ENCODE assay signal across 21 mouse cellular contexts in the genomic region with DNA sequence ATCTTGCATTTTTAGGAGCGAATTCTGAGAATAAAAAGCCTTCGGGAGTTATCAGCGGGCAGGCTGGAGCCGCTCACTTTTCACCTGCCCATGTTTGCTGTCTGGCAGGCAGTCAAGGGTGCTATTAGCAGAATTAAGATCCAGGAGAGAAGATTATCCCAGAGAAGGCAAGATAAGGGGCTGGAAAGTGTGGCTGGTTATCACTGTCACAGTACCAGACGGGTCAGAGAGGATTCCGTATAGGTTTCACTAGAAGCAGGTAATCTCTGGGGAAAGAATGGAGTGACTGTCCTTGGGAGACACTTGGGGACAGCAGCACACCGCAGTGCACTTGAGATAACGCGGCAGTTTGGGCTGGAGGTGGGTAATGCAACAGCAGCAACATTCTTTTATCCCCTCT.
DNase-seq lines count a peak whose midpoint lies in the region; ATAC-seq and TF ChIP-seq lines count a peak whose summit lies in the region.
"Had no signal": no experiment of that assay in that cellular context is flagged by ENCODE, and none has a peak within 500 bp of the region (broad histone marks: within the 10 kb centered on the region; RNA-seq: fewer than 3 reads in every experiment).

No protein-coding gene starts in this region.

- H3K4me1 ChIP-seq in heart, embryonic 16.5 days (ENCODE audit: control insufficient read depth, insufficient read depth, low read length): peaks cover 5% of the 10 kb centered on the region
- no peaks in the 10 kb centered on the region for H3K4me1 ChIP-seq in heart, adult 2 months (ENCODE audit: control insufficient read depth, insufficient read depth, low read length)
- peaks cover 15% of the 10 kb centered on the region for H3K4me1 ChIP-seq in lung, embryonic 15.5 days
- peaks cover 17% of the 10 kb centered on the region for H3K4me1 ChIP-seq in liver, embryonic 13.5 days (replicated peaks)
- H3K4me1 ChIP-seq: hindbrain, embryonic 13.5 days; kidney, embryonic 15.5 days; midbrain, embryonic 12.5 days; neural tube, embryonic 12.5 days had no signal

- H3K27ac ChIP-seq in heart, embryonic 16.5 days (ENCODE audit: low read length): no peak overlapping the region
- no peak overlapping the region for H3K27ac ChIP-seq in heart, adult 2 months
- peak overlapping the region; percentile 41 for H3K27ac ChIP-seq in lung, embryonic 15.5 days
- H3K27ac ChIP-seq in liver, embryonic 13.5 days: no peak overlapping the region
- H3K27ac ChIP-seq: hindbrain, embryonic 13.5 days; kidney, embryonic 15.5 days; limb, embryonic 12.5 days; midbrain, embryonic 12.5 days; neural tube, embryonic 12.5 days had no signal

- no peak for TF ChIP-seq CTCF in heart, adult 2 months (IDR thresholded peaks at IDR 0.05)

- peak overlapping the region; percentile 36 for H3K4me2 ChIP-seq in heart, embryonic 16.5 days (ENCODE audit: low read depth, low read length)
- no peak overlapping the region for H3K4me2 ChIP-seq in lung, embryonic 15.5 days
- no peak overlapping the region for H3K4me2 ChIP-seq in liver, embryonic 13.5 days
- H3K4me2 ChIP-seq: hindbrain, embryonic 13.5 days; kidney, embryonic 15.5 days; limb, embryonic 12.5 days; midbrain, embryonic 12.5 days; neural tube, embryonic 12.5 days had no signal

- no peaks in the 10 kb centered on the region for H3K79me2 ChIP-seq in heart, adult 2 months (replicated peaks; ENCODE audit: control insufficient read depth, insufficient read depth, low read length)

- no peak for TF ChIP-seq POLR2A in heart, adult 2 months (IDR thresholded peaks at IDR 0.05; ENCODE audit: insufficient read depth, low read depth, low read length)

- no peak overlapping the region for H3K4me3 ChIP-seq in heart, embryonic 16.5 days (ENCODE audit: low read length)
- no peak overlapping the region for H3K4me3 ChIP-seq in heart, adult 2 months
- no peak overlapping the region for H3K4me3 ChIP-seq in lung, embryonic 15.5 days
- no peak overlapping the region for H3K4me3 ChIP-seq in liver, embryonic 13.5 days (replicated peaks)
- H3K4me3 ChIP-seq: hindbrain, embryonic 13.5 days; kidney, embryonic 15.5 days; limb, embryonic 12.5 days; midbrain, embryonic 12.5 days; neural tube, embryonic 12.5 days had no signal

- WGBS in heart, embryonic 16.5 days: 19% methylated on average over 9 of the region's 9 CpGs
- 28% methylated on average over 9 of the region's 9 CpGs for WGBS in heart, adult 2 months
- 26% methylated on average over 9 of the region's 9 CpGs for WGBS in lung, embryonic 15.5 days
- WGBS in liver, embryonic 13.5 days (ENCODE audit: insufficient replicate concordance): 30% methylated on average over 9 of the region's 9 CpGs

- TF ChIP-seq EP300 in heart, adult 2 months (IDR thresholded peaks at IDR 0.05; ENCODE audit: insufficient read depth, low read depth, low read length): no peak

- DNase-seq in heart, adult 11 months: peak; percentile 57
- DNase-seq in heart, adult 18-20 months: no peak
- no peak for DNase-seq in heart, adult 2 months
- DNase-seq in lung, postnatal 10 days: no peak
- no peak for DNase-seq in liver, embryonic 13.5 days
- no peak for DNase-seq in cerebellum, postnatal 36 days
- DNase-seq: adrenal gland, postnatal 10 days; cerebellum, adult 9-11 months; forebrain, postnatal 0 days; right cerebral cortex, postnatal 4 days; thymus, adult 2 months had no signal

- no peaks in the 10 kb centered on the region for H3K9me3 ChIP-seq in heart, embryonic 16.5 days (replicated peaks; ENCODE audit: control insufficient read depth, low read length)
- H3K9me3 ChIP-seq in lung, embryonic 15.5 days: no peaks in the 10 kb centered on the region
- no peaks in the 10 kb centered on the region for H3K9me3 ChIP-seq in liver, embryonic 13.5 days (replicated peaks)
- H3K9me3 ChIP-seq: hindbrain, embryonic 13.5 days; kidney, embryonic 15.5 days; midbrain, embryonic 12.5 days; neural tube, embryonic 12.5 days had no signal

- H3K9ac ChIP-seq in heart, embryonic 16.5 days (ENCODE audit: low read length): no peak overlapping the region
- no peak overlapping the region for H3K9ac ChIP-seq in heart, adult 2 months (ENCODE audit: low read depth, low read length)
- H3K9ac ChIP-seq in lung, embryonic 15.5 days: no peak overlapping the region
- no peak overlapping the region for H3K9ac ChIP-seq in liver, embryonic 13.5 days
- H3K9ac ChIP-seq: forebrain, postnatal 0 days; hindbrain, embryonic 13.5 days; kidney, embryonic 15.5 days; limb, embryonic 12.5 days; midbrain, embryonic 12.5 days; neural tube, embryonic 12.5 days had no signal

- H3K27me3 ChIP-seq in heart, embryonic 16.5 days (ENCODE audit: control insufficient read depth, insufficient read depth, low read length): no peaks in the 10 kb centered on the region
- no peaks in the 10 kb centered on the region for H3K27me3 ChIP-seq in heart, adult 2 months (ENCODE audit: control insufficient read depth, insufficient read depth, low read length)
- H3K27me3 ChIP-seq in lung, embryonic 15.5 days: no peaks in the 10 kb centered on the region
- H3K27me3 ChIP-seq in liver, embryonic 13.5 days: no peaks in the 10 kb centered on the region
- H3K27me3 ChIP-seq: hindbrain, embryonic 13.5 days; kidney, embryonic 15.5 days; midbrain, embryonic 12.5 days; neural tube, embryonic 12.5 days had no signal

- intact Hi-C loops in heart, adult 2 months (cut with DNase I): no loop called here

- no peaks in the 10 kb centered on the region for H3K36me3 ChIP-seq in heart, embryonic 16.5 days (ENCODE audit: control insufficient read depth, insufficient read depth)
- H3K36me3 ChIP-seq in heart, adult 2 months (ENCODE audit: control insufficient read depth, insufficient read depth, low read length): no peaks in the 10 kb centered on the region
- no peaks in the 10 kb centered on the region for H3K36me3 ChIP-seq in lung, embryonic 15.5 days
- H3K36me3 ChIP-seq in liver, embryonic 13.5 days: no peaks in the 10 kb centered on the region
- H3K36me3 ChIP-seq: G1E; hindbrain, embryonic 13.5 days; kidney, embryonic 15.5 days; limb, embryonic 12.5 days; midbrain, embryonic 12.5 days; neural tube, embryonic 12.5 days had no signal

- ATAC-seq in heart, embryonic 16.5 days (replicated peaks; ENCODE audit: extremely low read depth, insufficient read depth, low FRiP score): no peak
- no peak; the same call in 1 of the 2 replicates for ATAC-seq in lung, embryonic 15.5 days (ENCODE audit: borderline replicate concordance, extremely low read depth, low FRiP score, low TSS enrichment)
- peak; percentile 69; the same call in 1 of the 2 replicates for ATAC-seq in liver, embryonic 13.5 days (ENCODE audit: low read depth)
- ATAC-seq: activated CD4-positive, CD25-positive, alpha-beta regulatory T cell, adult 4 months; forebrain, postnatal 0 days; intestine, postnatal 0 days had no signal
